Mouse (Mus musculus) heart, embryonic 15.5 days (tissue): ENCODE measurements around the gene Wars. TPM values are rescaled to one million over a fixed set of nuclear protein-coding genes. Genes with fewer than 3 reads are reported as not detected.

Experiments used
- ATAC-seq: fragments of 200-750 bp; cut with Nextera tagmentation; replicated peaks from 2 replicates; pipeline ENCODE4 v1.8.0; 2017; ENCODE audit warnings: low read depth, moderate TSS enrichment; ENCODE audit not compliant: insufficient number of reproducible peaks, insufficient read depth, low FRiP score
- H3K27ac ChIP-seq: fragments of 300-500 bp; sonication (generic); 2 replicates; pipeline ENCODE4 v1.5.1; 2015; ENCODE audit warnings: mild to moderate bottlenecking, inconsistent platforms
- H3K27me3 ChIP-seq: fragments of 300-500 bp; sonication (generic); 2 replicates; pipeline ENCODE4 v1.6.1; 2015; ENCODE audit warnings: inconsistent platforms
- H3K36me3 ChIP-seq: fragments of 300-500 bp; sonication (generic); 2 replicates; pipeline ENCODE4 v1.6.1; 2015; ENCODE audit warnings: mild to moderate bottlenecking, inconsistent platforms
- H3K4me1 ChIP-seq: fragments of 300-500 bp; sonication (generic); replicated peaks from 2 replicates; pipeline ENCODE4 v1.6.1; 2015; ENCODE audit warnings: inconsistent platforms
- H3K4me2 ChIP-seq: fragments of 300-500 bp; sonication (generic); 2 replicates; pipeline ENCODE4 v1.6.1; 2015; ENCODE audit warnings: inconsistent platforms, mild to moderate bottlenecking, moderate library complexity
- H3K4me3 ChIP-seq: fragments of 300-500 bp; sonication (generic); 2 replicates; pipeline ENCODE4 v1.5.1; 2015; ENCODE audit warnings: mild to moderate bottlenecking, inconsistent platforms
- H3K9ac ChIP-seq: fragments of 300-500 bp; sonication (generic); 2 replicates; pipeline ENCODE4 v1.6.1; 2015; ENCODE audit warnings: mild to moderate bottlenecking, inconsistent platforms
- H3K9me3 ChIP-seq: fragments of 300-500 bp; sonication (generic); replicated peaks from 2 replicates; pipeline ENCODE4 v1.6.1; 2016; ENCODE audit warnings: inconsistent platforms
- WGBS: fragments of 180-500 bp; shearing (Covaris S2); methylation state at CpG from one replicate; pipeline ENCODE4 v1.1.7; 2015; ENCODE audit warnings: mixed read lengths; 5-methylcytosine and 5-hydroxymethylcytosine counted together
- polyA plus RNA-seq: library from polyadenylated mRNA; unstranded; fragments of >200 nt; fragmentation: Nextera tagmentation; extraction: Ambion mirVana; gene quantifications from 2 replicates; pipeline ENCODE4 v1.2.1, GENCODE M21; 2015

Wars gene
- polyA plus RNA-seq, 1 experiment from 2014 or later, result 46.6 TPM

DNA sequence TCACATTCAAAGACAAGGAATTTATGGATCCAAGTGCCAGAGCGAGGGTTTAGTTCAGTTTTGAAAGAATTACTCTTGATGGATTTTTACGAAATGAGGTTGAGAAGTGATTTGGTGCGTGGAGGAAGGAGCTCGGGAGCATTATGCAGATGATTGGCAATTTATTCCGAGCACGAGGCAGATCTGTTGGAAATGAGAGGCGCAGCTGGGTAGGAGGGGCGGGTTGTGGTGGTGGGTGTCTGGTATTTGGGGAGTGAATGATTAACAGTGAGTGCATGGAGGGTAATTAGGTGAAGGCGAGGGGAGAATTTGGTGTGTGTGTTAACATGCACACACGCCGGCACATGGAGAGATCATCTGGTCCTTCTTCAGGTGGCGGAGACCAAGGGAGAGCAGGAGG is 12.4 kb upstream of the Wars start:
- WGBS, result 78% methylated on average over 12 of the region's 12 CpGs
- no peak overlapping the region for H3K4me3 ChIP-seq
- no peaks in the 10 kb centered on the region for H3K27me3 ChIP-seq
- no peaks in the 10 kb centered on the region for H3K36me3 ChIP-seq
- no peak overlapping the region for H3K27ac ChIP-seq
- no peak overlapping the region for H3K4me2 ChIP-seq
- no peak for ATAC-seq
- no peaks in the 10 kb centered on the region for H3K9me3 ChIP-seq
- H3K4me1 ChIP-seq, result no peaks in the 10 kb centered on the region; the same call in 1 of the 2 replicates
- no peak overlapping the region for H3K9ac ChIP-seq

DNA sequence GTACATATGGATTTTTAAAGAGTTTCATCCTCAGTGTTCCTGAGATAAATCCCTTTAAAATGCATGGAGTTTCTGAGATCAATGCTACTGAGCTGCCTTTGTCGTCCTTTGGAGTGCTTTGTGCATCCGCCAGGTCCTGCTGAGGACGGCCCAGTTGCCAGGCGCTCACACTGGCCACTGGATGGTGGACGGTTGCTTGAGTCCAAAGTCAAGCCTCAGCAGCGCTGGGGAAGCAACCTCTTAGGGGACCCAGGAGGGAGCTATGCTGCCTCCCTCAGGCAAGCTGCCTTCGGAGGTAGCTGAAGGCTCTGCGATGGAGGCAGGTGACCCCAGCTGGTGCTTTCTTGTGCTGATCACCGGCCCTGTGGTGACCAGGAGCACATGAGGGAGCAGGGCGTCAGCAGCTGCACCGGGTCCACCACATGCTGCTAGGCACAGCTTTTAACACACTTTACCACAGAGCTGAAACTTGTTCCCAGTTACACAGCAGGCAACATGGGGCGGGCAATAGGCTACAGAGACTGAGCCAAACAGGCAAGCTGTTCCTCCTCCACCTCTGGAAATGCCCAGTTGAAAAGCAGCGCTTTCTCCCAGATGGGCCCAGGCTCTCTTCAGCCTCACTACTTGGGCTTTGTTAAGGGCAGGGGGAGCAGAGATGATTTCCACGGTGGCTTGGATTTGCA is 11.8 kb upstream of the Wars start:
- H3K27me3 ChIP-seq, result no peaks in the 10 kb centered on the region
- no peaks in the 10 kb centered on the region for H3K36me3 ChIP-seq
- 62% methylated on average over 14 of the region's 14 CpGs for WGBS
- no peak overlapping the region for H3K4me2 ChIP-seq
- no peak overlapping the region for H3K9ac ChIP-seq
- no peak overlapping the region for H3K27ac ChIP-seq
- ATAC-seq, result no peak
- H3K4me3 ChIP-seq, result no peak overlapping the region
- no peaks in the 10 kb centered on the region; the same call in 1 of the 2 replicates for H3K4me1 ChIP-seq
- no peaks in the 10 kb centered on the region for H3K9me3 ChIP-seq

DNA sequence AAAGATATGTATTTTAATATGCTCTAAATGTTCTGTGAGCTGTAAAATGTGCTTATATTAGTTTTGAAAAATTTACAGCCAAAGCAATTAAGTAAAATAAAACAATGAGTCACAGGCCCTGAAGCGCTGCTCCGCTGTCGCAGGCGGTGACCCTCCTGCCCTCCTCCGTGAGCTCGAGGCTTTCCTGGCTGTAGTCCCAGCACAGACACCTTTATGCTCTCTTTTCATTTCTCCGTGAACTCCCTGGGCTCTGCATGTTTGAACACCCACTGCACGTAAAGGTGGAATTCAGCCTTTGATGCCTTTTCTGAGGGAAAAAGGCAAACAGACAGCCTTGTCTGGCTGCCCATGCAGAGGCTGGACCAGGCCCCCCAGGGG is 10.3 kb upstream of the Wars start:
- H3K9ac ChIP-seq, result no peak overlapping the region
- no peak overlapping the region for H3K27ac ChIP-seq
- WGBS, result 74% methylated on average over 8 of the region's 8 CpGs
- no peak overlapping the region for H3K4me3 ChIP-seq
- no peaks in the 10 kb centered on the region for H3K27me3 ChIP-seq
- H3K9me3 ChIP-seq, result no peaks in the 10 kb centered on the region
- ATAC-seq, result no peak
- H3K36me3 ChIP-seq, result no peaks in the 10 kb centered on the region
- no peak overlapping the region for H3K4me2 ChIP-seq
- H3K4me1 ChIP-seq, result no peaks in the 10 kb centered on the region; the same call in 1 of the 2 replicates

DNA sequence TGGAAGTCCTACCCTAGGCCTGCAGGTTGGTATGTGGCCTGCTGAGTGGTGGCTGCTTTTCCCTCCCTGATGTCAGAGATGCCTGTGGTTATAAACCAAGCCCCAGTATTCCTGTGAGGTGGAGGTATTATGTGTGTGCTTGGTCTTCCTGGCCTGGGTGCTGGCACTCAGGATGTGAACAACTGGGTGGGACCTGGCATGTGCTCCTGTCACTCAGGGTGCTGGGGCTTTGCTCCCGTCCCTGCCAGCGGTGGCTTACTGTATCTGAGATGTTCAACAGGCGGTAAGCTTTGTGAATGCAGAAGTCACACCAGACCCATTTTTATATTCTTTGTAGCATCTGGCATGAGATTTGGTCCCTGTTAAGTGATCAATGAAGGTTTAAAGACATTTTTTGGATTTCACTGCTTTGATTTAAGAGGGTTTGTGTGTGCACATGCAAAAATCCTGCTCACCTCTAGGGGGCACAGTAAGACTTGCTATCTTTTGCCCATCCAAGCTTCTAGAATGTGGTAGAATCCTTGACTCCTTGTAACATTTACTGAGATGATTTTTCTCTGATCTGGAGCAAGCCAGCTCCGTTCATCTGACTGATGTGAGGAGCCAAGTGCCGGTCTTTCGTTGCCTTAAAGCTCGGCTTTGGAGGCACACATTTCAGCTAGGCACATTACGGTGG is 9.8 kb upstream of the Wars start:
- ATAC-seq, result no peak
- no peak overlapping the region for H3K4me2 ChIP-seq
- 80% methylated on average over 8 of the region's 8 CpGs for WGBS

DNA sequence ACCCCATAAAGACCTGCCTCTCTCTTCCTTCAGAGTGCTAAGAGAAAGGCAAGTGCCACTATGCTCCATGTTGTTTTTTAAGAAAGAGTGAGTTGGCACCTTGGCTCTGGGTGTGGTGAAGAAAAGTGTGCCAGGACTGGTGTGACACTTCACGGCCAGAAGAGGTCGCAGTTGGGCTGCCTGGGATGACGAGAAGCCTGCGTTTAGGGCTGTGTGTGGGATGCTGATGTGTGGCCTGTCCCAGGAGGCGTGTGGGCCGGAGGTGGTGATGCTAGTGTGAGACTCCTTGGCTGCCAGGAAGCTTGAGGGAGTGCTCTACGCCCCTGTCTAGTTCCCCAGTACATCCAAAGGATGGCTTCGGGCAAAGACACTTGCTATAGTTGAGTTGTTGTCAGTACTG is 9.0 kb upstream of the Wars start:
- H3K4me1 ChIP-seq, result no peaks in the 10 kb centered on the region; the same call in 1 of the 2 replicates
- H3K27me3 ChIP-seq, result no peaks in the 10 kb centered on the region
- H3K36me3 ChIP-seq, result no peaks in the 10 kb centered on the region
- H3K27ac ChIP-seq, result no peak overlapping the region
- H3K9me3 ChIP-seq, result no peaks in the 10 kb centered on the region
- WGBS, result 20% methylated on average over 8 of the region's 8 CpGs
- no peak overlapping the region for H3K9ac ChIP-seq
- ATAC-seq, result no peak
- no peak overlapping the region for H3K4me2 ChIP-seq
- no peak overlapping the region for H3K4me3 ChIP-seq

More for the DNA sequence above, 9.8 kb upstream of the Wars start:
- H3K36me3 ChIP-seq, result no peaks in the 10 kb centered on the region
- H3K27ac ChIP-seq, result no peak overlapping the region
- H3K27me3 ChIP-seq, result no peaks in the 10 kb centered on the region
- H3K4me3 ChIP-seq, result no peak overlapping the region
- no peaks in the 10 kb centered on the region; the same call in 1 of the 2 replicates for H3K4me1 ChIP-seq
- no peak overlapping the region for H3K9ac ChIP-seq
- H3K9me3 ChIP-seq, result no peaks in the 10 kb centered on the region

DNA sequence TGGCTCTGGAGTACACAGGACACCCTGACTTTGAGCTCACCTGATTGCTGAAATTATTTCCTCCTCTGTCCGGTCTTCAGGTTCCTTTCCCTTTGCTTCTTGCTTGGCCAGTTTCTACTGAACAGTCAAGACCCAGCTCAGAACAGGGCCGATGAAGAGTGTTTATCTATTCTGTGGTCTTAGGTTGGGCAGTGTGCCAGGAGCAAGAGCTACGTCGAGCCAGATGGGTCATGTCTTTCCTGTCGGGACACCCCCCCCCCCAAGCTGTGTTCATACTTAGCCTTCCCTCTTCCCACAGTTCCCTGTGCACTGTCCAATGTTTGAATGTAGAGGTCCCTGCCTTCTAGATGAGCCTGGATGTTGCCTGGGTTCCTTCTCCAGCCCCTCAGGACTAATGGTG is 7.4 kb upstream of the Wars start:
- H3K4me1 ChIP-seq, result no peaks in the 10 kb centered on the region; the same call in 1 of the 2 replicates
- no peak overlapping the region for H3K9ac ChIP-seq
- no peaks in the 10 kb centered on the region for H3K27me3 ChIP-seq
- H3K4me2 ChIP-seq, result no peak overlapping the region
- no peak overlapping the region for H3K27ac ChIP-seq
- no peak overlapping the region for H3K4me3 ChIP-seq
- ATAC-seq, result no peak
- H3K36me3 ChIP-seq, result no peaks in the 10 kb centered on the region
- no peaks in the 10 kb centered on the region for H3K9me3 ChIP-seq
- WGBS, result 28% methylated on average over 5 of the region's 5 CpGs

DNA sequence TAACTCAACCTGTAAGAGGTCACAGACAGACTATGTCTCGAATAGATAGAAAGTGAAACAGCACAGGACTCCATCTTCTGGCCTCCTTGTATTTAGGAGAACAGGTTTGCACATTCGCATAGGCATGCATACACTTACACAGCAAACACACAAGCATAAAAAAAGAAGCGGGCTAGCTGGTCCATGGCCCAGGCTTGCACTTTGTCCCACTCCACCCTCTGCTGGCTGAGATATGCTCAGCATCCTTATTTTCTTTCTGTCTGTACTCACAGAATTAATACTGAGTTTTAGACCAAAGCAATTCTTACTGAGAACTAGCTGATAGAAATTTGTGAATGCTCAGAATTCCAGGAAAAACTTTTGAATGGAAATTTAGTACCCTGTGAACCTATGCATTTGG is 2.0 kb upstream of the Wars start:
- Histone ChIP-seq H3K36me3 (no peaks in the 10 kb centered on the region), H3K4me3 (no peak overlapping the region), H3K27ac (no peak overlapping the region), H3K27me3 (no peaks in the 10 kb centered on the region), H3K9ac (no peak overlapping the region), H3K4me1 (peaks cover 14% of the 10 kb centered on the region), H3K4me2 (no peak overlapping the region), H3K9me3 (no peaks in the 10 kb centered on the region)
- no peak for ATAC-seq
- 66% methylated on average over 3 of the region's 3 CpGs for whole genome bisulfite sequencing

DNA sequence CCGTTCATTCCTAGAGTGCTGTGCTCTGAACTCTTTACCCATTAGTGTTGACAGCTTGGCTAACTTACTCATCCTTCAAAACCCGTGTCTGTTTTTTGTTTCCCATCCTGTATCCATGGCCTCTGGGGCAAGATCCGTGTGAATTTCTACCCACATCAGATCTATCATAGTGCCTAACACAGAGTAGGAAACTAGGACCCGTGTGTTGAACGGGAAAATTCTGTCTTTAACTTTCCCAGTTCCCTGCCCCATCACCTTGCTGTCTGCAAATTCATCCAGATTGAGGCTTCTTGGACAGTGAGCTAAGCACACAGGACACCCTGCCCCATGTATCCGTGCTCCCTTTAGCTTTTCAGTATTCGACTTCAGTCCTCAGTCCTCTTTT is 450 bp upstream of the Wars start:
- Histone ChIP-seq H3K4me1 (peaks cover 14% of the 10 kb centered on the region), H3K27me3 (no peaks in the 10 kb centered on the region)

DNA sequence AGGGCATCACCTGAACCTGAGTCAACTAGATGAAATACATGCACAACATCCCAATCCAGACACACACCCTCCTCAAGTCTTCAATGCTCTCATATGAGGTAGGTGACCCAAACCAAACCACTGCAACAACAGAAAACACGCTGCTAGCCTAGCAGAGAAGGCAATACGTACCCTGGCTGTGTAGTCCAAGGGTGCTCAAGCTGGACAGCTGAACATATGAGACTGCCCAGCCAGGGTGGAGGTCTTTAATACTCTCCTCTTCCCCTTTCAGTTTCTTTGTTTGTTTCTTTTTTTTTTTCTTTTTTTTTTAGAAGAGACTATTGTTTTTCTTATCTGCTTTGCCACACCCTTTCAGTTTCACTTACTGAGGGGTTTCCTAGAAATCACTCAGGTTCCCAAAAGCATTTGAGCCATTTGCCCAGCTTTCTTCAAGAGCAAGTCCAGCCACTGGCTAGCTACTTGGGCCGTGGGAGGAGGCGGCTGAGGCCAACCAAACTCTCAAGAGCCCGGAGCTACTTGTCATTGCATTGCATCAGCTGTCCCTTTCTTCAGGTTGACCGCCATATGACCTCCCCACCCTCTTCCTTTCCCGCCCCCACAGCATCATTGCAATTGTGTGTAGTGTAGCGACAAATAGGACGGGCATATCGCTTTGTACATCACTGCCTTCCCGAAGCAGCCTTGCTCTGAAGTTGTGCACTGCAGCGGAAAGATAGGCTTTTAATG is 822 bp downstream of the Wars start, which contains the start of gene Wdr25:
Wdr25 (plus strand) TSS at position 643 of the 726 bp plus-strand sequence.
- H3K9ac ChIP-seq, result peak within 1 kb of the TSS; percentile 80
- H3K4me1 ChIP-seq, result peaks cover 14% of the 10 kb centered on the region
- H3K36me3 ChIP-seq, result peaks cover 9% of the 10 kb centered on the region; the same call in 1 of the 2 replicates
- no peaks in the 10 kb centered on the region for H3K27me3 ChIP-seq
- no peak for ATAC-seq
- H3K27ac ChIP-seq, result 0 out of 2 replicates have a peak within 1 kb of the TSS, but pooled peaks have one; percentile 11
- H3K4me2 ChIP-seq, result peak within 1 kb of the TSS; percentile 79
- 16% methylated on average over 12 of the region's 12 CpGs for WGBS
- H3K9me3 ChIP-seq, result no peaks in the 10 kb centered on the region
- peak within 1 kb of the TSS; percentile 86 for H3K4me3 ChIP-seq

More for the DNA sequence above, 450 bp upstream of the Wars start:
- H3K4me3 ChIP-seq, result peak overlapping the region; percentile 86
- 0 out of 2 replicates have a peak, but pooled peaks cover 6% of the 10 kb centered on the region for H3K36me3 ChIP-seq
- no peak for ATAC-seq
- H3K4me2 ChIP-seq, result peak overlapping the region; percentile 79
- no peaks in the 10 kb centered on the region for H3K9me3 ChIP-seq
- no peak overlapping the region for H3K27ac ChIP-seq
- peak overlapping the region; percentile 56 for H3K9ac ChIP-seq
- WGBS, result 4% methylated on average over 7 of the region's 7 CpGs

DNA sequence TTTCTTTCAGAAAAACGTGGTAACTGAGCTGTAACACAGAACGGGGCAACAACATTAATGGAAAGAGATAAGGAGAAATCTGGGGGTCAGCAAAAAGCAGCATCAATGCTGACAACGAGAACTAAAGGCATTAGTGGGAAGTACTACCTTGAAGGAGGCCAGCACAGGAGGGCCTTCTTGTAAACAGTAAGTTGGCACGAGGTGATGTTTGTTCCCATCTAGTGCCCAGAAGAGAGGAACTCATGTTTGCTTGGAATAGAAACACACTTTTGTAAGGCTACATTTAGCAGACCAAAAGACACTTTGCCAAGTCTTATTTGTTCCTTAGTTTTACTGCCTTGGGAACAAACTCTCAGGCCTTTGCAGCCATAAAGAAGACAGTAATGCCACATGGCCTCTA is 5.3 kb downstream of the Wars start:
- peaks cover 9% of the 10 kb centered on the region for H3K4me1 ChIP-seq
- WGBS, result 63% methylated on average over 4 of the region's 4 CpGs
- no peaks in the 10 kb centered on the region for H3K27me3 ChIP-seq
- H3K9me3 ChIP-seq, result no peaks in the 10 kb centered on the region
- ATAC-seq, result no peak
- H3K4me2 ChIP-seq, result no peak overlapping the region
- peaks cover 42% of the 10 kb centered on the region for H3K36me3 ChIP-seq
- H3K9ac ChIP-seq, result no peak overlapping the region
- H3K4me3 ChIP-seq, result no peak overlapping the region
- H3K27ac ChIP-seq, result no peak overlapping the region

DNA sequence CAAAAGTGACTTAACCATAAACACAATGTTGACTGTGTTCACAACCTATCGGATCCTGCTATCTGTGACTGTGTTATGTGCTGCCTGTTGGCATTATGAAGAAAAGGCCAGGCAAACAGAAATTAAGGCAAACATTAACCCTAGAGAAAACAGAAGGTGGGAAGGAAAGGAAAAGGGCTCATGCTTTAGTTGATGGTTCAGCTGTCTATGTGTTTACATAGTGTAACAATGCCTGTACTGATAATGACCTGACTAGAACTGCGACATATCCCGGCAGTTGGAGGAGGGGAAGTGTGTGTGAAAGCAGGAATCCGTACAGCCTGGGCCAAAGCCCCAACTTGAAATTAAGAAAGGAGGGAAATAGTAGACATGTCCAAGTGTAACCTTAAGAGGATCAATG is 6.9 kb downstream of the Wars start:
- 79% methylated on average over 4 of the region's 4 CpGs for WGBS
- H3K9me3 ChIP-seq, result no peaks in the 10 kb centered on the region
- no peaks in the 10 kb centered on the region for H3K27me3 ChIP-seq
- no peak for ATAC-seq
- no peaks in the 10 kb centered on the region for H3K4me1 ChIP-seq
- H3K27ac ChIP-seq, result no peak overlapping the region
- no peak overlapping the region for H3K9ac ChIP-seq
- no peak overlapping the region for H3K4me2 ChIP-seq
- H3K36me3 ChIP-seq, result peaks cover 50% of the 10 kb centered on the region
- H3K4me3 ChIP-seq, result no peak overlapping the region
